Mouse (Mus musculus) spleen, adult 2 months (tissue): Measurements from ENCODE around the gene Gm20937. TPM values are rescaled to one million over a fixed set of nuclear protein-coding genes. Genes with fewer than 3 reads are reported as not detected.
"Not testable (repeated sequence)": the region's sequence is repeated elsewhere in the genome, so short reads cannot be mapped to it uniquely, and the experiment has no call there.

ENCODE experiments used
- DNase-seq, 2 experiments: peaks; one replicate each; pipeline versions ENCODE4 v3.0.0 to v3.0.0-alpha.2; 2012 to 2021; ENCODE audit warnings: low spot score in 2 of 2, low read depth in 1 of 2
- H3K27ac ChIP-seq: fragments of 200-500 bp; 2 replicates; pipeline ENCODE4 v1.5.1; 2012; ENCODE audit warnings: low read length, inconsistent platforms; ENCODE audit not compliant: insufficient read depth
- H3K27me3 ChIP-seq: fragments of 200-500 bp; 2 replicates; pipeline ENCODE4 v1.6.1; 2012; ENCODE audit warnings: mild to moderate bottlenecking, moderate library complexity, low read length, inconsistent platforms; ENCODE audit not compliant: control insufficient read depth, insufficient read depth
- H3K36me3 ChIP-seq: fragments of 200-500 bp; 2 replicates; pipeline ENCODE4 v1.6.1; 2012; ENCODE audit warnings: mild to moderate bottlenecking, low read length, inconsistent platforms; ENCODE audit not compliant: control insufficient read depth, insufficient read depth
- H3K4me1 ChIP-seq: fragments of 200-500 bp; 2 replicates; pipeline ENCODE4 v1.6.1; 2011; ENCODE audit warnings: inconsistent platforms; ENCODE audit not compliant: control insufficient read depth, insufficient read depth, insufficient read length
- H3K4me3 ChIP-seq: fragments of 200-500 bp; 2 replicates; pipeline ENCODE4 v1.5.1; 2011; ENCODE audit warnings: mild to moderate bottlenecking, inconsistent platforms; ENCODE audit not compliant: insufficient read depth, insufficient read length; ENCODE audit errors: extremely low read depth
- WGBS: fragments of 180-500 bp; shearing (Covaris S2); methylation state at CpG from one replicate; pipeline ENCODE4 v1.1.7; 2018; 5-methylcytosine and 5-hydroxymethylcytosine counted together
- polyA plus RNA-seq: library from polyadenylated mRNA; depleted of rRNA; stranded (reverse); fragments of >200 nt; gene quantifications from 2 replicates; pipeline ENCODE4 v1.2.3, GENCODE M21; 2012; rRNA removed

The Gm20937 gene
- not detected in 2 replicates for polyA plus RNA-seq

GRCm38 (mm10) chrY:68294798-68295197 is at the start of gene Gm20937:
Gm20937 (minus strand) TSS chrY:68294898.
- not testable (repeated sequence) for H3K36me3 ChIP-seq, H3K27me3 ChIP-seq, H3K4me3 ChIP-seq, DNase-seq, H3K27ac ChIP-seq, H3K4me1 ChIP-seq
- no CpG with 5 or more reads among the region's 6 CpGs for WGBS

Other genes with a start within 250 kb of the Gm20937 start
- not detected in 2 replicates for gene Gm20816, start 243.1 kb upstream of the Gm20937 start, polyA plus RNA-seq